Mouse (Mus musculus): ENCODE results near the gene Gm49776. TPM values are rescaled to one million over a fixed set of nuclear protein-coding genes. Genes with fewer than 3 reads are reported as not detected.

Gene Gm49776
- total RNA-seq, 2 experiments from 2014 or later, result not detected

DNA sequence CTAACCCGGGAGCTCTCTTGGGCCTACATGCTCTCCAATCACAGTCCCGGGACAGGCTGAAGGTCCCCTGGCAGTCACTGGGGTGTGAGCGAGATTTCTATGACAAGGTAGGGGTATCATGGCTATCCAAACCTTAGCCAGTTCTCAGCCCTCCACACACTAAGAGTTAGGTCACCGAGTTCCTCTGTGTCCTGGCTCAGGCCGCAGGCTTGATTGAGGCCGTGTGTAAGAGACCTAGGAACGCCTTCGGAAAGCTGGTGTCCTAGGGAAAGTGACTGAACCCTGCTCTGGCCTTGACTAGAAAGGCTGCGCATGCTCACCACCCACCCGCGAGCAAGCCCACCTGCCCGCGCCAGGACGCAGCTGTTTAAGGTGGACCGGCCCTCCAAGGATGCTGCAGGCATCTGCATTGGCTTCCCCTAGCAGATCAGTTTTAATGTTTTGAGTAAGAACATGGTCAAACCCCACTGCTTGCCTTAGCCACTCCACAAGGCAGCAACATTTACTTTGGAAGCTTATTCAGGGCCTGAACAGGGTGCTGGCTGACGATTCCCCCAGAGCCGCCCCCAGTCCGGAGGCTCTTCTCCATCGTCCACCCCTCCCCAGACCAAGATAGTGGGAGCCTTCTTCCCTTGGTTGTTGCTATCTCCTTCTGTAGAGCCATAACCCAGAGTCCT, 22.6 kb downstream of the Gm49776 start:
- intact Hi-C loops (cut with DNase I), result loop anchor here (10.0 kb wide), 1 partner anchor 311 kb away; the partner anchor contains the start of gene Slc25a1
- peak; percentile 59 for DNase-seq (ENCODE audit: low spot score)

- DNase-seq (ENCODE audit: low spot score), result peak; percentile 73
- intact Hi-C loops (cut with DNase I), result loop anchor here (10.0 kb wide), 1 partner anchor 310 kb away; the partner anchor contains the start of gene Slc25a1
Measured at GRCm38 (mm10) chr16:18234671-18235388, 23.3 kb downstream of the Gm49776 start, which contains the start of gene Zdhhc8. Gene Zdhhc8, minus strand, starts transcription at chr16:18235136.

- intact Hi-C loops (cut with DNase I), result loop anchor here (10.0 kb wide), 1 partner anchor 309 kb away; the partner anchor contains the start of gene Slc25a1
- DNase-seq (ENCODE audit: low spot score), result no peak
Measured at GRCm38 (mm10) chr16:18233919-18234670, 24.0 kb downstream of the Gm49776 start.

- intact Hi-C loops (cut with DNase I), result loop anchor here (10.0 kb wide), 1 partner anchor 309 kb away; the partner anchor contains the start of gene Slc25a1
- DNase-seq (ENCODE audit: low spot score), result no peak
Measured at GRCm38 (mm10) chr16:18233451-18233850, 24.7 kb downstream of the Gm49776 start.

GRCm38 (mm10) chr16:18231451-18231850, 26.7 kb downstream of the Gm49776 start:
- intact Hi-C loops (cut with DNase I), result loop anchor here (10.0 kb wide), 1 partner anchor 307 kb away; the partner anchor contains the start of gene Slc25a1

GRCm38 (mm10) chr16:18231047-18231446, 27.1 kb downstream of the Gm49776 start:
- DNase-seq (ENCODE audit: low spot score), result no peak
- intact Hi-C loops (cut with DNase I), result loop anchor here (10.0 kb wide), 1 partner anchor 306 kb away; the partner anchor contains the start of gene Slc25a1

More at GRCm38 (mm10) chr16:18231451-18231850, 26.7 kb downstream of the Gm49776 start:
- no peak for DNase-seq (ENCODE audit: low spot score)

DNA sequence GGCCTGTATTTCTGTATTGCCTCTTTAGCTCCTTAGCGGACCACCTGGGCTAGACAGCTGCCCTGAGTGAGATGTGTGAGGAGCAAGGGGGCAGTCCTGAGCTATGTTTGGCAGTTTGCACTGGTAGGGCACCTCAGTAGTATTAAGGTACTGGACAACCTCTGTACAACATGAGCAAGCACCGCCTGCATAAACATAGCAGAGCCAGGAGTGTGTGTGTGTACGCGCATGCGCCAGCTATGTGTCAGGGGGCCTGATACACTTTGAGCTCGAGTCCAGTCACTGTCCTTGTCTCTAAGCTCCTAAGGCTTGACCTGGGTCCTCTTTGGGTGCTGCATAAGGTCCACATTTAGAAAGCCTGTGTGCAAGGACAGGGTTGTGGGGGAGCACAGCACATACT, 27.5 kb downstream of the Gm49776 start:
- intact Hi-C loops (cut with DNase I), result loop anchor here (10.0 kb wide), 1 partner anchor 306 kb away; the partner anchor contains the start of gene Slc25a1
- no peak for DNase-seq (ENCODE audit: low spot score)

DNA sequence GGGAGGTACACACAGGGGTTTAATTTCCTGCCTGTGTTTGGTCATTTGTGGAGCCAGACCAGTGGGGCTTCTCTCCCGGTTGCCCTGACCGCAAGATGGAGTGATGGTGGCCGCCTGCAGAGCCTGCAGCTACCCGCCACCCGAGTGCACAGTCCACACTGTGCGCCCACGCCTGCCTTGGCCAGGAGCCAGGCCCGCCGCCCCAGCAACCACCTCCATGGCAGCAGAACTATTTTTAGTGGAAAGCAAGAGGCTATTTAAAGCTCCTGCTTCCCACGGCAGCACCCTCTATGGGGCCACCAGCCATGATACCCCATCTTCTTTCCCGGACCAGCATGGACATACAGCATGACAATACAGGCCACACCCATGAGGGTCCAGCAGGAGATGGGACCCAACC, 28.5 kb downstream of the Gm49776 start:
- intact Hi-C loops (cut with DNase I), result loop anchor here (10.0 kb wide), 1 partner anchor 305 kb away; the partner anchor contains the start of gene Slc25a1
- no peak for DNase-seq (ENCODE audit: low spot score)

GRCm38 (mm10) chr16:18228856-18229255, 29.3 kb downstream of the Gm49776 start:
- intact Hi-C loops (cut with DNase I), result no loop called here
- DNase-seq (ENCODE audit: low spot score), result no peak

DNA sequence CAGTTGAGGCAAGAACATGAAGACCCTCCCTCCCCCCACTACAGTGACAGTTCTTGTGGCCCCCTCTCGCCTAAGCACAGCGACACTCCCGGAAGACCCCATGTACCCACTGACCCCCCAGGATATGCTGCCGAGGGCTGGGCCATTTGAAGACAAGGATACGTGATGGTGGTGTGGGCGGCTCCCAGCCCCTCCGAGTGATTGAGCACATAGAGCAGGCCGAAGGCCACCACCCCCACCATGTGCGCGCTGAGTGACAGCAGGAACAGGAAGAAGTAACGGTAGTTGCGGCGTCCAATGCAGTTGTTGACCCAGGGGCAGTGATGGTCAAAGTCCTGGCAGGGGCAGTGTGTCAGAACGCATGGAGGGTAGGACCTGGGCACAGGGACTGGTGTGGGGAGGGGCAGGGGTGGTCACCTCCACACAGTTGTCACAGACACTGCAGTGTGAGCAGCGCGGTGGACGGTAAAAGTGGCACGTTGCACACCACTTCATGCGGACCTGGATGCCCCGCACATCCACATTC, 30.2 kb downstream of the Gm49776 start:
- intact Hi-C loops (cut with DNase I), result no loop called here
- DNase-seq (ENCODE audit: low spot score), result no peak

DNA sequence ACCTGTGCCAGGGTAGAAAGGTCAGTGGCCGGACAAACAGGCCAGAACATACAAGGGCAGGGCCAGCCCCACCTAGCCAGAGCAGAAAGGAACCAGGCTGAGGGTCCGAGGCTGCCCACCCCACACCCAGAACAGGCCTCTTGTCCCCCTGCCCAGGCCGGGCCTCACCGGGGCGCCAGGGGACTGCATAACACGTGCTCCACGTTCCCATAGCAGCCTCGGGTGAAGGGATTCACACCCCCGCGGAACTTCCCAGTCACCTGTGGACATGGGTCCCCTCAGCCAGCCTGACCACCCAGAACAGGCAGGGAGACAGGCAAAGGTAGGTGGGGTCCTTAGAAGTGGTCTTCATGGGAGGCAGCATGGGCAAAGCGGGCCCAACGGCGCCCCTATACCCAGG, 30.9 kb downstream of the Gm49776 start:
- no peak for DNase-seq (ENCODE audit: low spot score)
- intact Hi-C loops (cut with DNase I), result no loop called here

DNA sequence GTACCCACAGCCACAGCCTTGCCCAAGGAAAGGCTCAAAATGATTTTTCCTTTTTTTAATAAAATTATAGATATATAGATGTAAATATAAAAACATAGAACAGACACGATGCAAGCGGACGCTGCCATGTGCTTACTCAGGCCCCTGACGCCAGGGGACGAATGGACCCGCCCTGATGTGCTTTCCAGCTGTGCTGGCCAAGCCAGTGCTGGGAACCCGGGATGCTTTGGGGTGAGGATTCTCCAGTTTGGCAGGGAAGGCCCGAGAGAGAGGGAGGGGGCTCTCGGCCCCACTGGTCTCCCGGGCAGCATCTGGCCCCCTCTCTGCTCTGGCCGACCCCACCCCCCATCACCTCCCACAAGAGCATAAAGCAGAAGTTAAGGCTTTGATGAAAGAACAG, 35.9 kb downstream of the Gm49776 start:
- DNase-seq (ENCODE audit: low spot score), result no peak

GRCm38 (mm10) chr16:18221543-18221898, 36.6 kb downstream of the Gm49776 start:
- DNase-seq (ENCODE audit: low spot score), result no peak
- intact Hi-C loops (cut with DNase I), result no loop called here

More for the DNA sequence above, 35.9 kb downstream of the Gm49776 start:
- intact Hi-C loops (cut with DNase I), result no loop called here

DNA sequence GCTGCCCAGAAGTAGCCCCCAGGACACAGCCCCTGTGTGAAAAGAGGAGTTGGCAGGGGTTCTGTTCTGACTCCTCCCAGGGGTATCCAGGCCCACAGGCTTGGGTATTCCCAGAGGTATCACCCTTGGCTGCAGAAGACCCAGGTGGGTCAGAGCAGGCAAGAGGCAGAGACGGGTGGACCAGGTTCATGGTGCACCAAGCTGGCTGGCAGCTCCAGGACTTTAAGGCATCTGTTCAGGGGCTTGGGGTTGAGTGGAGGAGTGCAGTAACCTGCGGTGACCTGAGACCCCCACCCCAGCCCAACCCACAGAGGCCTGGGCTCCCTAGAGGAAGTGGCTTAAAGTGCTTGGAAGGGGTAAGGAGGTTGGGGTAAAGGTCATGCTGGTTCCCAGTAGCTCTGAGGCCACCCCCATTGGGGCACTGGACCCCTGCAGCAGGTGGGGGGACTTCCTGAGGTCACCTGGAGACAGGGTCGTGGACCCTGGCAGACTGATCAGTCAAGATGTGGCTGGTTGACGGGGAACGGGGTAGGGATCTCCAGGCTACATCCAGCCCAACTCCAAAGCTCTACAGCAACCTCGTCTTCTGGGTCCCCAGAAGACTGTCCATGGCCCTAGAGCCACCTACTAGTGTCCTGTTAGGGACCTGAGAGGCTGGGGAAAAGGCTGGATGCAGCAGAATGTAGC, 37.1 kb downstream of the Gm49776 start:
- no peak for DNase-seq (ENCODE audit: low spot score)
- intact Hi-C loops (cut with DNase I), result no loop called here

DNA sequence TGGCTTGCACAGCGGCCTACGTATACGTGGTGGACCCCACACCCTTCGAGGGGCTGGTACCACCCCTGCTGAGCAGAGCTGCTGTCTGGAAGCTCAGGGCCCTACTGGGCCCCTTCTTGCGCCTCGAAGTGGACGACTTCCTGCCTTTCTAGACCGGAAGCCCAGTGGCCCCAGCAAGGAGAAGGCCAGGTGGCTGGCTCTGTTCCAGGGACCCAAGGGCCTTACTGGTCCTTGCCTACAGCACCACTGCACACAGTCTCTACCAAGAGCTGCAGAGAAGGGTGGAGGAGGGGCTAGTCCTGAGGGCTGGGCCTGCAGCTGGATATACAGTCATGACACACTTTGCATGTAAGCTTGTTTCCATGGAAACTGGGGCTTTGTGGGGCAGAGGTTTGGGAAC, 38.1 kb downstream of the Gm49776 start:
- no peak for DNase-seq (ENCODE audit: low spot score)
- intact Hi-C loops (cut with DNase I), result no loop called here

DNA sequence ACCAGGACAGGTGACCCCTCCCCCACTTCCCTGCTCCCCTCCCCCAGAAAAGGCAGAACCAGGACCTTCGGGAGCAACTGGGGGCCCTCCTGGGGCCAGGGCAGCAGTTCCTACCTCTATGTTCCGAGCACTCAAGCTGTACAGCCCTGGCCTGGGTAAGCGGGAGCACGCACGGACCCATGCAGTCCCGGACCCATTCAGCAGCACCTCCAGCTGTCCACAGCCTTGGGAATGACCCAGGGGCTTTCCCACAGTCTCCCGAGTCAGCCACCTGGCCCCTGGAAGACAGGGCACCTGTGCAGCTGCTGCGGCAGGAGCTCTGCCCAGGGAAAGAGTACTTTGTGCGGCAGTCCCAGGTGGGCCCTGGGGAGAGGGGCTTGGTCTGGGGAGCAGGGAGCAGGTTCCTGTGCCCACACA, 39.5 kb downstream of the Gm49776 start:
- no peak for DNase-seq (ENCODE audit: low spot score)
- intact Hi-C loops (cut with DNase I), result no loop called here

GRCm38 (mm10) chr16:18217579-18217978, 40.5 kb downstream of the Gm49776 start, which contains the start of gene Ccdc188:
Gene Ccdc188, plus strand, starts transcription at chr16:18217879.
- DNase-seq (ENCODE audit: low spot score), result no peak
- intact Hi-C loops (cut with DNase I), result no loop called here

DNA sequence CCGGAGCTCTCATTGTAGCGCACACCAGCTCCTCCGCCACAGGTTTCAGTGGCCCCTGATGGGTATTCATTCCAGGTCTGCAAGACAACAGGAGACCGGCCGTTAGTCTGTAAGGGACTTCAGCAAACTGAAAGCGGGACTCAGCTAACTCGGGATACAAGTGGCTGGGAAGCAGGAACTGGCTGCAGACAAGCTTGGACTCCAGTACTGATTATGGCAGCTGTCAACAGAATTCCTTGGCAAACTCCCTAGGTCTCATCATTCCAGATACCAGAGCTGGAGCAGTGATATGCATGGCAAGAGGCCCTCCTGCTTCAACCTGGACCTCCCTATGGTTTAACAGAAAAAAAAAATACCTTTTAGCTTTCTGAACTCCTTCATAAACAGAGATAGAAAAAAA, 43.3 kb downstream of the Gm49776 start:
- intact Hi-C loops (cut with DNase I), result loop anchor here (5.0 kb wide), 1 partner anchor 93 kb away; no protein-coding TSS in a partner anchor
- DNase-seq (ENCODE audit: low spot score), result no peak

DNA sequence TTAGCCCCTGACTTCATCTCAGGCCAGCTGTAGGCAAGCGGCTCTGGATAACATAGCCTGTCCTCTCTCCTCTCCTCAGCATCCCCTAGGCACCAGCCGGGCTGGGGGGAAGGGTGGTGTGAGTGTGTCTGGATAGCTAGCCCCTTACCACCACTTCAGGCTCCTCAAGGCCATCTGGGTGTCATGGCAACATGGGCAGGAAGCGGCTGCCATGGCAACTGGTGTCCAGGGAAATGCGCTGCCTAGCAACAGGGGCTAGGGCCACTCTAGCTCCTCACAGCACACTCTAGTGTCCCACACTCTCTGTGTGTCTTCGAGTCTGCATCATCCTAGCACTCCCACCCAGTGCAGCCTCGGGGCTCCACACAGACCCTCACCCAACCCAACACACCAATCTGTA, 44.4 kb downstream of the Gm49776 start:
- intact Hi-C loops (cut with DNase I), result loop anchor here (5.0 kb wide), 1 partner anchor 91 kb away; no protein-coding TSS in a partner anchor

More for the DNA sequence above, 44.4 kb downstream of the Gm49776 start:
- no peak for DNase-seq (ENCODE audit: low spot score)
